Mouse (Mus musculus): Measurements from ENCODE around the gene Sp1.

Sp1 gene

DNA sequence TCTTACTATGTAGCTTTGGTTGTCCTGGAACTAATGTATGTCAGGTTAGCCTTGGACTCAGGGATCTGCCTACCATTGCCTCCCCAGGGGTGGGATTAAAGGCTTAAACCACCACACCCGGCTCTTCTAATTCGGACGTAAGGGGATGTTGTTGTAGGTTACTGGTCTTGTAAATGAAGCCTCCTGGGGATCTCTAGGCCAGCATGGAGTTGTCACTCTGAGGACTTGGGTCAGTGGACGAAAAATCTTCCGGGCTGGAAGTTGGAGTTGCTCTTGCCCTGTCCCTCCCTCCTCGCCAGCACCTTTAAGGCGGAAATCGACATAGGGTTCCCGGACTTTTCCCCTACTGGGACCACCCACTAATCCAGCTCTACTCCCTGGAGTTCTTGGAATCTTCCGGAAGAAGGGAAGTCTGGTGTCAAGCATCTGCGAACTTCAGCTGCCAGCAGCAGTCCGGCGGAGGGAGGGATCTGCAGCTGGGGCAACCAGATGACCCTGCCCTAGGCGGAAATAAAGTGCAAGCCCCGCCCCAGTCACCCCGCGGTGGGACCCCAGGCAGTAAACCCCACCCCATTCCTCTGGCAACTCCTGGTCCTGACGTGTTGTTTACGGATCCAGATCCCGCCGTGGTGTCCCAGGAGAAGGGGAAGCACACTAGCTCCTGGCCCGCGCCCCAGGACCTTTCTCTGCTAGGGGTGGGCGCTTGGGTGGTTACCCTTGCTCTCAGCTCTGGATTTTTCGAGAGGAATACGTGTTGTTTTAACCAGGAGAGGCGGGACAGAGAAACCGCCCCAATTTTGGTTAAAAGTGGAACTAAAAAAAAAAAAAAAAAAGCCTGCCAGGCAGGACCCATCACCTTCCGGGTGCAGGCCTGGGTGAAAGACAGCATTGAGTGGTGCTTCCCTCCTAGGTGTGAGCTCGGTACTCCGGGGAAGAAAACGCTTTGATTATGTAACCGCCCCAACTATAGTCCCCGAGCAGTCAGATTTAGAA is 6.4 kb upstream of the Sp1 start:
- DNase-seq (ENCODE audit: low spot score), result peak; percentile 65

DNA sequence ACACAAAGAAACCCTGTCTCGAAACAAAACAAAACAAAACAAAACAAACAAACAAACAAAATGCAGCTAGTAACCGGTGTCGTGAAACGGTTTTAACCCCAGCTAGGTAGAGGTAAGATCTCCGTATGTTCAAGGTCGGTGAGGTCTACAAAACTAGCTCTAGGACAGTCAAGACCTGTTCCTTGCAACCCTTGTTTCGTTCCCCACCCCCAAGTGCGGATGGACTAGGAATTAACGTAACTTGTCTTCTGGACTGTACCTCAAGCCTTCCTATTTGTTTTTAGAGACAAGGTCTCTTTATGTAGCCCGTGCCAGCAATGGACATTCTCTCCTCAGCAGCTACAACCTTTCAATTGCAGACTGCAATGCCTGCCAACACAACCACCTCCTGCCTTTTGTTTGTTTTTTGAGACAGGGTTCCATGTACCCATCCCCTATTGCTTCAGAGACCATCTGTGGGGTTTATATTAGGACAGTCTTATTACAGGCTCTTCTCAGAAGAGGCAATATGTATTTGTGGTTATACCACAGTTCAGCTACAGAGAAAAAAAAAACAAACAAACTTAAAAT is 5.4 kb upstream of the Sp1 start:
- DNase-seq (ENCODE audit: low spot score), result no peak

DNA sequence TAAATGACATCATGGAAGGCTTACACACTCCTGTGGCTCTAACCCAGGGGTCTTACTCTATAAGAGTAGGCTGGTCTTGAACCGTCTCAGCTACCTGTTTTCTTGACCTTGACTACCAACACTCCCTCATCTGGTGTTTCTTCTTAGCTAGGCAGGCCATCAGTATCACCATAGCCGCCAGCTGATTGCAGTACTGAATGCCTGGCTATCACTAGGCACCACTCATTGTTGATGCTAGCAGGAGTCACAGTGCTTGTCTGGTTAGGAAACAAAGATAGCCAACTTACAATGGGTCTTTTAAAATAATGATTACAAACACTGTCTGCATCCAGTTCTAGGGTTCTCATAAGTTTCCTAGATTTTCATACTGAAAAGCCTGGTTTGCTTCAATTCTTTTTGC is 4.7 kb upstream of the Sp1 start:
- DNase-seq (ENCODE audit: low spot score), result no peak

DNA sequence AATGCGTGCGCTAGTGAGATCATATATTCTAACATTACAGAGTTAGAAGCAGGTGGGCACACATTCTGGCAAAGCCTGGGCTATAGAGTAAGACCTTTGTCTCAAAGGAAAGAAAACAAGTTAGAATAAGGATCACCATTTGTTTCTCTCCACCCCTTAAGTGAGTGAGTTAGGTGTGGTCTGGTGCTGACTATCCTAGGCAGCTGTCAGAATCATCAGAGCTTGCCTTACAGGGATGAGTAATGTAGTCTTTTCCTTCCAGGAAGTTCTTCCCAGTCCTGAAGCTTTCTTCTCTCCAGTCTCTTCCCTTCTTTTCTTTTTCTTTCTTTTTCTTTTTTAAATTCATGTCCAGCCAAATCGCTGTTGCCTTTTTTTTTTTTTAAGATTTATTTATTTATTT is 3.7 kb upstream of the Sp1 start:
- DNase-seq (ENCODE audit: low spot score), result no peak

DNA sequence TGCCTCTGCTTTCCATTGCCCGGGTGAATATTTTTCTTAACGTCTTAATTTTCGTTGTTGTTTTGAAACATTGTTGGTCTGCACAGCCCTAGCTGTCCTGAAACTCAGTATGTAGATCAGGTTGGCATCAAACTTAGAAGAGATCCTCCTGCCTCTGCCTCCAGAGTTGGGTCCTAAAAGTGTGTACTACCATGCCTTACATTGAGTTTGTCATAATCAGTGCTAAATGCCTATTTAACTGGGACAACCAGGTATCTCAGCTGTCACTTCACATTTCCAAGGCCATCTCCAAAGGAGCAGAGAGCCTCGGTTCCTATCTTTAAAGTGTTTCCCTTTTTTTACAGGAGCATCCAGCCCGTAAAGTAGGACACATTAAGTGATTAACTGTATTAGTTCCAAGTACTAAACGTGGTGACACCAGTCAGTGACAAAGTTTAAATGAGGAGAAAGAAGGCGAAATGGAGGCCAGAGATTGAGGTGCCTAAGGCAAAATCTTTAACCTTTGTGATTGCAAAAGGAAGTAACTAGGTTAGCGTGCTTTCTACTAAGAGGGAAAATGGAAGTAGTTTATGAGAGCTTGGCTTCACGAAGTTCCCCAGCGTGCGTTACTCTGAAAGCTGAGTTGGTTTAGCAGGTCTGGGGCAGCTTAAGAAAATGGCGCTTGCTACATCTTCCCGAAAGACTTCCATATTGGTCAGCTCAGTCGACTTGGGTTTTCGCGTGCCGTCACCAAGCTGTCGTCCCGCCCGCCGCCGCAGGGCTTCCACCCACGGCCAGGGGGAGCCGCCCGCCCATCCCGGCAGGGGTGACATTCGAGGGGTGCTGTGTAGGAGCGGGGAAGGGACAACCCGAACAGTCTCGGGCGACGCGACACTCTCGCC is 1.1 kb upstream of the Sp1 start:
- no peak for DNase-seq (ENCODE audit: low spot score)

DNA sequence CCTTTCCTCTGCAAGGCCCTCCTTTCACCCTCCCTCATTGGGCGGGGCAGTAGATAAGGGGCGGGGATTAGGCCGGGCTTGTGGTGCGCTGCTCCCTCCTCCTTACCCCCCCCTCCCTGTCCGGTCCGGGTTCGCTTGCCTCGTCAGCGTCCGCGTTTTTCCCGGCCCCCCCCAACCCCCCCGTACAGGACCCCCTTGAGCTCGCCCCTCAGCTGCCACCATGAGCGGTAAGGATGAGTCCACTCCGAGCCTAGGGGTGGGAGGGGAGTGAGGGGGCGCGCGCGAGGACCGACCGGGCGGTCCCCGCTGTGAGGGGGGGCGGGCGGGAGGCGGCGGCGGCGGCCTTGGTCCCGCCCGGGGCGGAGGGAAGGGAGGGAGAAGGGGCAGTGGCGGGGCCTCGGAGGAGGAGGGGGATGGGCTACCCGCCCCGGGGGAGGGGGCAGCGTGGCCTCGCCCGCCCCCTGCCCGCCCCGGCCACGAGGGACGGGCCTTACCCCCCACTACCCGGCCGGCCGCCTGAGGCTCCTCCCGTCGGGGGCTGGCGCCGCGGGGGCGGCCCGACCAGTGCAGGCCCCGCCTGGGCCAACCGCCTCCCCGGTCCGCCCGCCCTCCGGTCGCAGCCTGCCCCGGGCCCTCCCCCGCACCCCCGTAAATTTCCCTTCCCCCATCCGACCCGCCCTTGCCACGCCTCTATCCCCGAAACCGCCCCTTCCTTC is 411 bp downstream of the Sp1 start:
- DNase-seq (ENCODE audit: low spot score), result peak; percentile 54

DNA sequence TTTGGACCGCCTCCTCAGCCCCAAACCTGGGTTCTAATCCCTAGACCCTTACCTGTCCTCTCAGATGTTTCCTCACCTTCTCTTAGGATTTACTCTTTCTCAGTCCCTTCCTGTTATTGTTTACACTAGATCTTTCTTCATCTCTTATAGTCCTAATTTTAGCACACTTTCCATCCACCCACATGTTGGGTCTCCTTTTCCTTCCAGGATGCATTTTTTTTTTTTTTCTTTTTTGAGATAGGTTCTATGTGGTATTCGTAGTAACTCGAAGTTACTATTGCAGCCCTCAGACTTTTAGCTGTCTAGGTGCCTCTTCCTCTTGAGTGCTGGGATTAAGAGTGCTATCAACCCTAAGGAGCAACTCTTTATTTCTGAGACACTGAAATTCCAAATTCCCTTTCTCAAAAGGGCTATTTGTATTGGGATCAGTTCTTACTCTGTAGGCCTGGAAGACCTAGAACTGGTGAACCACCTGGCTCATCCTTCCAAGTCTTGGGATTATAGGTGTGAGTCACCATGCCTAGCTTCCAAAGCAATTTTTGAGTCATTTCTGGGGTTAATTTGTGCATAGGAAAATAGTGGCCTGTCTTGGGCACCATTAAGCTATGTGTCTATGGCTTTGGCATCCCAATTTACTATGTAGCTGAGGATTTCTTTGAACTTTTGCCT is 1.1 kb downstream of the Sp1 start:
- DNase-seq (ENCODE audit: low spot score), result no peak

DNA sequence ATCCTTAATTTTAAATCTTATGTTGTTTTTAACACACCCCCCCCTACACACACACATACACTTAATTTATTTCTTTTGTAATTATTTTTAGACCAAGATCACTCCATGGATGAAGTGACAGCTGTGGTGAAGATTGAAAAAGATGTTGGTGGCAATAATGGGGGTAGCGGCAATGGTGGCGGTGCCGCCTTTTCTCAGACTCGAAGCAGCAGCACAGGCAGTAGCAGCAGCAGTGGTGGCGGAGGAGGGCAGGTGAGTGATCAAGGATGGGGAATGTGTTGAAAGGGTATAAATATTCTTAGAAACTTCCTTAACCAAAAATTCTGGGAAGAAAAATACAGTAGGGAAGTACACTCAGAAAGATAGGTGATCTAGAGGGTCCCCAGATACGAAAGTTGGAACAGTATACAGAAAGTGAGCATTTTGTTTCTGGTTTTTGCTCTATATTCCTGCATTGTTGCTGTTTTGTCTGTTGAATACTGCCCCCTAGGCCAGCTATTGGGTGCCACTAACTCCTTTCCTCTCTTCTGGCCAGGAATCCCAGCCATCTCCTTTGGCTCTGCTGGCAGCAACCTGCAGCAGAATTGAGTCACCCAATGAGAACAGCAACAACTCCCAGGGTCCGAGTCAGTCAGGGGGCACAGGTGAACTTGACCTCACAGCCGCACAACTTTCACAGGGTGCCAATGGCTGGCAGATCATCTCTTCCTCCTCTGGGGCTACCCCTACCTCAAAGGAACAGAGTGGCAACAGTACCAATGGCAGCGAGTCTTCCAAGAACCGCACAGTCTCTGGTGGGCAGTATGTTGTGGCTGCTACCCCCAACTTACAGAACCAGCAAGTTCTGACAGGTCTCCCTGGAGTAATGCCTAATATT is 2.0 kb downstream of the Sp1 start:
- no peak for DNase-seq (ENCODE audit: low spot score)

DNA sequence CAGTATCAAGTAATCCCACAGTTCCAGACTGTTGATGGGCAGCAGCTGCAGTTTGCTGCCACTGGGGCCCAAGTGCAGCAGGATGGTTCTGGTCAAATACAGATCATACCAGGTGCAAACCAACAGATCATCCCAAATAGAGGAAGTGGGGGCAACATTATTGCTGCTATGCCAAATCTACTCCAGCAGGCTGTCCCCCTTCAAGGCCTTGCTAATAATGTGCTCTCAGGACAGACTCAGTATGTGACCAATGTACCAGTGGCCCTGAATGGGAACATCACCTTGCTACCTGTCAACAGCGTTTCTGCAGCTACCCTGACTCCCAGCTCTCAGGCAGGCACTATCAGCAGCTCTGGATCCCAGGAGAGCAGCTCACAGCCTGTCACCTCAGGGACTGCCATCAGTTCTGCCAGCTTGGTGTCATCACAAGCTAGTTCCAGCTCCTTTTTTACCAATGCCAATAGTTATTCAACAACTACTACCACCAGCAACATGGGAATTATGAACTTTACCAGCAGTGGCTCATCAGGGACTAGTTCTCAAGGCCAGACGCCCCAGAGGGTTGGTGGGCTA is 2.7 kb downstream of the Sp1 start:
- DNase-seq (ENCODE audit: low spot score), result no peak

DNA sequence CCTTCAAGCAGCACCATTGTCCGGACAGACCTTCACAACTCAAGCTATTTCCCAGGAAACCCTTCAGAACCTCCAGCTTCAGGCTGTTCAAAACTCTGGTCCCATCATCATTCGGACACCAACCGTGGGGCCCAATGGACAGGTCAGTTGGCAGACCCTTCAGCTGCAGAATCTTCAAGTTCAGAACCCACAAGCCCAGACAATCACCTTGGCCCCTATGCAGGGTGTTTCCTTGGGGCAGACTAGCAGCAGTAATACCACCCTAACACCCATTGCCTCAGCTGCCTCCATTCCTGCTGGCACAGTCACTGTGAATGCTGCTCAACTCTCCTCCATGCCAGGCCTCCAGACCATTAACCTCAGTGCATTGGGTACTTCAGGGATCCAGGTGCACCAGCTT is 3.3 kb downstream of the Sp1 start:
- no peak for DNase-seq (ENCODE audit: low spot score)

DNA sequence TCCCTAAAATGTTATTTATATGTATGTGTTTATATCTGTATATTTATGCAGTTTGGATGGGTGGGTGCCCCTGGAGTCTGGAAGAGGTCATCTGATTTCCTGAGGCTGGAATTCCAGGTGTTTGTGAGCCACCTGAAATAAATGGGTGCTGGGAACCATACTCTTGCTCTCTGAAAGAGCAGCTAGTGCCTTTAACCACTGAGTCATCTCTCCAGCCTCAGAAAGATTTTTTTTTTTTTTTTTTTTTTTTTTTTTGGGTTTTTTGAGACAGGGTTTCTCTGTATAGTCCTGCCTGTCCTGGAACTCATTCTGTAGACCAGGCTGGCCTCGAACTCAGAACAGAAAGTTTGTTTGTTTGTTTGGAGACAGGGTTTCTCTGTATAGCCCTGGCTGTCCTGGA is 5.1 kb downstream of the Sp1 start:
- no peak for DNase-seq (ENCODE audit: low spot score)

DNA sequence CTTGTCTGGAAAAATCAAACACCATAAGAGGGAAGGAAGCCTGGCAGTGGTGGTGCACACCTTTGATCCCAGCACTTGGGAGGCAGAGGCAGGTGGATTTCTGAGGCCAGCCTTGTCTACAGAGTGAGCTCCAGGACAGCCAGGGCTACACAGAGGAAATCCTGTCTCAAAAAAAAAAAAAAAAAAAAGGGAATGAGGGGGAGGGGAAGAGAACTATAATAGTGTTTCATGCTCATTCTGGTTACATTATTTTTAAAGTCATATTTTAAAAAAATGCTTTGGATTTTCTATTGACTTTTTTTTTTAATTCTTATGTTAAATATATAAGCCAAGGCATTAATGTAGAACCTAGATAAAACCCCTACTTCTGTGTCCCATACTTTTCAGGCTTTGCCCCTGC is 7.7 kb downstream of the Sp1 start:
- DNase-seq (ENCODE audit: low spot score), result no peak

DNA sequence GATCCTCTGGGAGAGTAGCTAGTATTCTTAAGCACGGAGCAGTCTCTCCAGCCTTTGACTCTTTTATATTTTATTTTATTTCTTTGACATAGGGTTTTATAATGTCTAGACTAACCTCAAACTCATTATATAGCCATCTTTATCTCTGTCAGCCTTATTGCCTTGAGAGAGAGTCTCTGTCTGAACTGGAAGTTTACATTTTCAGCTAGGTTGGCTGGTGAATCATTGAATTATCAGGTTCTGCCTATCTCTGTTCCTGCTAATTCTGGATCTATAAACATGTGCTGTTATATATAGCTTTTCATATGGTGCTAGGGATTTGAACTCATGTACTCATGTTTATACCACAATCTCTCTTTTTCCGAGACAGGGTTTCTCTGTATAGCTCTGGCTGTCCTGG is 11.6 kb downstream of the Sp1 start:
- DNase-seq (ENCODE audit: low spot score), result no peak

DNA sequence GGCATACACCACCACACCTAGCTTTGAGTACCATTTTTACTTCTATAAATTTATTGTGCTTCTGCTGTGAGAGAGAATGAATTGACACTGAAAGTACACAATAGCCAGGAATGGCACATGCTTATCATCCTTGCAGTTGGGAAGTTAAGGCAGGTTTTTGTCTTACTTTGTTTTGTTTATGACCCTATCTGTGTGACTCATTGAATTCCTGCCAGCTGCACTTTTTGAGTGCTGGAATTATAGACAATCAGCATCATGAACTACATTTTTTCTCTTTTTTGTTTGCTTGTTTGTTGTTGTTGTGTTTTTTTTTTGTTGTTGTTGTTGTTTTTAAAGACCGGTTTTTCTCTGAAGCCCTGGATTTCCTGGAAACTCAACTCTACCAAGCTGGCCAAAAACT is 15.0 kb downstream of the Sp1 start:
- DNase-seq (ENCODE audit: low spot score), result no peak

DNA sequence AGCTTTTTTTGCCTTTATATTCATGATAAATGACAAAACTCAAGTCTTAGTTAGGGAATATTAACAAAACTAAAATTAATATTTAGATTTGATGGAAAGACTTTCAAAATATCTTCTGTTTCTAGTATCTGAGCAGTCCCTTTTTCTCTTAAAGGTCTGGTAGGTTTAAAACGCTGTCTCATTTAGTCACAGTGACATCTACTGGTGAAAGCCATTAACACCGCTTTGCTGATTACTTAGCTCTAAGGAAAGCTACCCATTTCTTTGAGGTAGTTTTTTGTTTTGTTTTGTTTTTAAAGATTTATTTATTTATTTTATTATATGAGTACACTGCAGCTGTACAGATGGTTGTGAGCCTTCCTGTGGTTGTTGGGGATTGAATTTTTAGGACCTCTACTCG is 15.5 kb downstream of the Sp1 start:
- DNase-seq (ENCODE audit: low spot score), result no peak

DNA sequence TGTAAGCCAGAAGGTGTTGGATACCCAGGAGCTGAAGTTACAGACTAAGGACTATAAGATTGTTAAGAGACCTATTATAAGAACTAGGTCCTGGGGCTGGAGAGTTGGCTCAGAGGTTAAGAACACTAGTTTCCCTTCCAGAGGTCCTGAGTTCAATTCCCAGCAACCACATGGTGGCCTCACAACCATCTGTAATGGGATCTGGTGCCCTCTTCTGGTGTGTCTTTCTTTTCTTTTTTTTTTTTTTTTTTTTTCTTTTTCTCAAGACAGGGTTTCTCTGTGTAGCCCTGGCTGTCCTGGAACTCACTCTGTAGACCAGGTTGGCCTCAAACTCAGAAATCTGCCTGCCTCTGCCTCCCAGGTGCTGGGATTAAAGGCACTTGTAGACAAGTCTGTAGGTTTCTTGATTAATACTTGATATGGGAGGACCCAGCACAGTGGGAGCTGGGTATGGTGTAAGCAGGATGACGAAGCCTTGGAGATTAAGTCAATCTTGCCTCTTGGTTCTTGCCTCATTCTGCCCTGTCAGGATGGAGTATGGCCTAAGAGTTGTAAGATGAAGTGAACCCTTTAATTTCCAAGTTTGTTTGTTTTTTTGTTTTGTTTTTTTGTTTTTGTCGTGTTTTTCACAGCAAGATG is 17.8 kb downstream of the Sp1 start:
- DNase-seq (ENCODE audit: low spot score), result no peak

DNA sequence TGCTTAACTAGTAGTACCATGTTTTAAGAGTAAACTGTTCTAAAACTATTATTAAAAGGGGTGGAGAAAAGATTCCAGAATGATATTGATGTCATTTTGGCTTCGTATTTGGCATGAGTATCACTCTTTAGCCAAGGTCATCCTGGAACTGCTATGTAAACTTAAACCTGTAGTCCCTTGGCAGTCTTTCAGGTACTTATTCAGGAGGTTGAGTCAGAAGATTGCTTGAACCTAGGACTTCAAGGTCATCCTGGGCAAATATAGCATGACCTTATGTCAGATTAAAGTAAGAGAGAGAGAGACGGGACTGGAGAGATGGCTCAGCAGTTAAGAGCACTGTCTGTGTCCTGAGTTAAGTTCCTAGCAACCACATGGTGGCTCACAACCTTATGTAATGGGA is 18.7 kb downstream of the Sp1 start:
- DNase-seq (ENCODE audit: low spot score), result no peak

DNA sequence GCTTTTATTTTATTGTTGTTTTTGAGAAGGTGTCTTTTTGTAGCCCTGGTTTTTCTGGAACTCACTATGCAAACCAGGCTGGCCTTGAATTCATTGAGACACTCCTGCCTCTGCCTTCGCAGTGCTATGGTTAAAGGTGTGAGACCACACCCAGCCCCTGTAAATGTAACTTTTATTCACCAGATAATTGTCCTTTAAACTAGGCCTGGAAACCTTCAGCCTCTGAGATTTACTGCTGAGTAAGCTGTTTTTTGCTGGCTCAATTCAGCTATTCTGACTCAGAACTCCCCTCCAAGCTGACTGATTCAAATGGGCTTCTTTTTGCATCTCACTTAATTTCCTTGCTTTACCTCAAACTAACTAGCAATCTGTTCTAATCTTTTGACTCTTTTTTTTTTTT is 21.0 kb downstream of the Sp1 start:
- no peak for DNase-seq (ENCODE audit: low spot score)

DNA sequence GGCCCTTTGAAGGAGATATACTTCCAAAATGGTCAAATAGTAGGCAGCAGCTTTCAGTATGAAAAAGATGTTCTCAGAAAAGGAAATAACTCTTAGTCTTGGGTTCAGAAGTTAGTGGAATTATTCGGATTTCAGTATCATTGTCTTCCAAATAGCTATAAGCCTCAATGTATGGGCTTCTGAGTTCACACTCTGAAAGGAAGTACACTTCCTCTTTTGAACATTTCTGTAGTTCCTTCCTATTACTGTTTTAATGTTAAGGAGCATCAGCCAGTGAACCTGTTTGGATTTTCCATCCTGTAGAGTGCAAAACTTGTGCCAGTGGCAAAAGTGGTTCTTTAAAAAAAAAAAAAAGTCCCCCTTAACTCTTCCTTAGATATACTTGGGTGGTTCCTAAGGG is 26.1 kb downstream of the Sp1 start:
- no peak for DNase-seq (ENCODE audit: low spot score)

DNA sequence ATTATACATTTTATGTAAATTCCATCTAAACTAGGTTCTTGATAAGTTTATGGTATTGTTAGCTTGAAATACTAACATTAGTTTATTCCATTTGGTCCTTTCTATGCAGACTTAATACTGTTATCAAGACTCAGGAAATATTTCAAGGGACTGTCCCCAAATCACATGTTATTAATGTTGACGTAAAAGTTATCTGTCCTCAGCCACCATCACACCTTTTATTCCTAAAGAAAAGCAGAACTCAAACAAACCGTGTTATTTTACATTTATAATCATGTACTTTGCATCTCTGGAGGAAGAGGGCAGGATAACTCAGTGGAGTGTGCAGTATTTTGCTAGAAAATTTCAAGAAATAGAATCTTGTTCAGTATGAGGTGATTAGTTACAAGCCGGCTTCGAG is 27.2 kb downstream of the Sp1 start:
- DNase-seq (ENCODE audit: low spot score), result no peak

Measured in left cerebral cortex, adult 11 months (tissue).